7 mouse cellular contexts compared by ENCODE assay signal in the genomic region with DNA sequence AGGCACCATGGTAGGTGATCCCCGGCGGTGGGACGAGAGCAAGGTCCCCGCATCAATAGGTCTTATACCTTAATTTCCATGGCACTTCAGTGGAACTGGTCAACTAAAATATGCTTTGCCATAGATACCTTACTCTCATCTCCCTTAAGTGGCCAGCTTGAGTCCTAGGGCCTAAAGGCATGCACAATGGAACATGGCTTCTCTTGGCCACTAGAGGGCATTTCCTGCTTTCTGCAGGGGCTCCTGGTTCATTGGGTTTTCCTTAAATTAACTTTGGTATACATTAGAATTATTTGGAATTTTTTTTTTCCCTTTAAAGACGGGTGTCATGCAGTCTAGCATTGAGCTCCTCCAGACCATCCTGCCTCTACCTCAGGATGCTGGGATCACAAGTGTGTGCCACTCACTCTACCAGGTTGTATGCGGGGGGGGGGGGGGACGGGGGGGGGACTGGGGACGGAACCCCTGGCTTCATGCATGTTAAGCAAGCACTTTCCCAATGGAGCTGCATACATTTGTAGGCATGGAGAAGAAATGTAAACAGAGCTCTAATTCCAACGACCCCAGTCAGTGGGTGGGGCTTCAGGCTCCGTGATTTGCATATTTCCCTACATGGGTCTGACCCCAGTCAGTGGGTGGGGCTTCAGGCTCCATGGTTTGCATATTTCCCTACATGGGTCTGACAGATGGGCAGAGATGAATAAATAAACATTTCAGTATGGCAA.
DNase-seq lines count a peak whose midpoint lies in the region; ATAC-seq lines count a peak whose summit lies in the region.

No protein-coding gene starts in this region.

- no peak overlapping the region for H3K4me2 ChIP-seq in liver, embryonic 11.5 days
- no peak overlapping the region for H3K4me2 ChIP-seq in liver, embryonic 12.5 days

- no peaks in the 10 kb centered on the region for H3K4me1 ChIP-seq in liver, embryonic 11.5 days (replicated peaks; ENCODE audit: control insufficient read depth, insufficient read depth, low read length)
- H3K4me1 ChIP-seq in liver, embryonic 12.5 days: 0 out of 2 replicates have a peak, but pooled peaks cover 12% of the 10 kb centered on the region
- peaks cover 43% of the 10 kb centered on the region for H3K4me1 ChIP-seq in embryonic facial prominence, embryonic 10.5 days

- H3K27me3 ChIP-seq in liver, embryonic 11.5 days (replicated peaks; ENCODE audit: control insufficient read depth, insufficient read depth, low read length): no peaks in the 10 kb centered on the region
- H3K27me3 ChIP-seq in liver, embryonic 12.5 days (replicated peaks): no peaks in the 10 kb centered on the region
- H3K27me3 ChIP-seq in embryonic facial prominence, embryonic 10.5 days (replicated peaks; ENCODE audit: low read depth, poor library complexity, severe bottlenecking): no peaks in the 10 kb centered on the region

- no peaks in the 10 kb centered on the region for H3K36me3 ChIP-seq in liver, embryonic 11.5 days (ENCODE audit: control insufficient read depth, insufficient read depth, low read length)
- no peaks in the 10 kb centered on the region for H3K36me3 ChIP-seq in liver, embryonic 12.5 days
- H3K36me3 ChIP-seq in embryonic facial prominence, embryonic 10.5 days (replicated peaks): no peaks in the 10 kb centered on the region

- no peak for DNase-seq in liver, embryonic 11.5 days (ENCODE audit: low spot score)
- peak; percentile 16 for DNase-seq in WW6 (ENCODE audit: low read depth, low spot score)
- peak; percentile 37 for DNase-seq in embryonic facial prominence, embryonic 10.5 days (ENCODE audit: low spot score)
- peak; percentile 42 for DNase-seq in kidney, adult 9 months
- peak; percentile 50 for DNase-seq in lung, postnatal 25 days (ENCODE audit: low spot score)
- peak; percentile 23 for DNase-seq in thymus, postnatal 0 days (ENCODE audit: low spot score)

- H3K9me3 ChIP-seq in liver, embryonic 11.5 days (ENCODE audit: control insufficient read depth, low read length): no peaks in the 10 kb centered on the region
- H3K9me3 ChIP-seq in liver, embryonic 12.5 days (replicated peaks): no peaks in the 10 kb centered on the region
- no peaks in the 10 kb centered on the region for H3K9me3 ChIP-seq in embryonic facial prominence, embryonic 10.5 days

- WGBS in liver, embryonic 11.5 days: 58% methylated on average over 10 of the region's 10 CpGs
- 64% methylated on average over 7 of the region's 10 CpGs for WGBS in liver, embryonic 12.5 days (ENCODE audit: insufficient replicate concordance)
- WGBS in embryonic facial prominence, embryonic 10.5 days: 65% methylated on average over 10 of the region's 10 CpGs

- no peak overlapping the region for H3K9ac ChIP-seq in liver, embryonic 11.5 days (ENCODE audit: low read depth, low read length)
- H3K9ac ChIP-seq in liver, embryonic 12.5 days: no peak overlapping the region

- peak; percentile 53 for ATAC-seq in liver, embryonic 11.5 days (replicated peaks; ENCODE audit: low FRiP score)
- ATAC-seq in liver, embryonic 12.5 days: no peak

- no peak overlapping the region for H3K4me3 ChIP-seq in liver, embryonic 11.5 days (ENCODE audit: low read depth, low read length)
- no peak overlapping the region for H3K4me3 ChIP-seq in liver, embryonic 12.5 days
- no peak overlapping the region for H3K4me3 ChIP-seq in embryonic facial prominence, embryonic 10.5 days

- no peak overlapping the region for H3K27ac ChIP-seq in liver, embryonic 11.5 days (ENCODE audit: low read depth, low read length)
- H3K27ac ChIP-seq in liver, embryonic 12.5 days: no peak overlapping the region
- H3K27ac ChIP-seq in embryonic facial prominence, embryonic 10.5 days (replicated peaks): no peak overlapping the region
